Mouse (Mus musculus): ENCODE measurements at regions not wholly inside any gene's neighbourhood (a gene's known extent, or its start where the extent isn't known, plus 50 kb on each side); places are given as distances from the start of the nearest gene placed in this dataset.

DNA sequence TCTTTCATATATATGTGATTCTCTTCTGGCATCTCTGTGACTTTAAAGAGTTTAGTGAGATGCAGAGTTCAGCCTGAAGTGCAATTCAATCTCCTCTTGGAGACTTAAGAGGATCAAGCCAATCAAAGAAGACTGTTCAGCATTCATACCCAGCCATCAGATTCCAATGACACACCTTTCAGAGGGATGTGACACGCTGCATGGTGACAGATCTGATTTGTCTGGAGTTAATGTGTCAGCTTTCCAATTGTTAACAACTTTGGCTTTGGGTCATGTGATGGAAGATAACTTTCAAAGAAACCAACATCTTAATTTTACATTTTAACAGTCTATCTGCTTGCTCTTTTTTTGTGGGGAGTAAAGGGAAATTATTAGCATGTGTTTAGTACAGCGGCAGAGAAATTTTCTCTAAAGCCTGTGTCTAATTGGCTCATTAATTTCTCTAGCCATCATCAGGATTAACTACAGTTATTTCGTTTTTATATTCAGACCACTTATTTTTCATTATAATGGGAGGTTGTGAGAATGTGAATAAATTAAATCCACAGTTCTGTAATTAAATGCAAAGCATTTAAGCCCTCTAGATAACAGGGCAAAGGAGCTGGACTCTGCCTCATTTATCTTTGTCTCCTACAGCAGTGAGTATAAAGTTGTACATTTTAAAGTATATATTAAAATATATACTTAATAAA is 108.2 kb upstream of the Adamts5 start:
- DNase-seq (ENCODE audit: low spot score in 2 of 2) = no peak

DNA sequence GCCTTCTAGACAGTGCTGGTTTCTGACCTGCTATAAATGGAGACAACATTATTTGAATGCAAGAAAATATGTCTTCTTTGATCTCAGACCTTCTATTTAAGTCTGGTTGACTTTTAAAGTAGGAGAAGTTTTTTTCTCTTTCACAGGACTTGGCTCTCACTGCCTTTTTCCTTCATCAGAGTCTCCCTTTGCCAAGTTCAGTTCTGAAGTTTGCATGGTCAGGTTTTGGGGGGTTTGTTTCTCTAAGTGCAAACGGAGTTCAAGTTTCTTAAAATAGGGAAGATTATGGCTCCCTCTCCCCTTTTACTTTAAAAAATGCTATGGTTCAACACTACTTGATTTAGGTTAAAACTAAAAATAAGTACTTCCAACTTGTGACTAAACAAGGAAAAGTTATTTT is 106.2 kb upstream of the Adamts5 start:
- no peak for DNase-seq (ENCODE audit: low spot score in 2 of 2)

- DNase-seq (ENCODE audit: low spot score in 2 of 2) = no peak
These were observed 99.2 kb upstream of the Adamts5 start for GRCm38 (mm10) chr16:86000846-86001245.

- no peak for DNase-seq (ENCODE audit: low spot score in 2 of 2)
These were observed 84.2 kb upstream of the Adamts5 start for GRCm38 (mm10) chr16:85985841-85986240.

- DNase-seq (ENCODE audit: low spot score in 2 of 2) = no peak
These were observed 75.5 kb upstream of the Adamts5 start for GRCm38 (mm10) chr16:85977102-85977501.

GRCm38 (mm10) chr16:85966892-85967444 is 65.3 kb upstream of the Adamts5 start:
- DNase-seq (ENCODE audit: low spot score in 2 of 2) = no peak

DNA sequence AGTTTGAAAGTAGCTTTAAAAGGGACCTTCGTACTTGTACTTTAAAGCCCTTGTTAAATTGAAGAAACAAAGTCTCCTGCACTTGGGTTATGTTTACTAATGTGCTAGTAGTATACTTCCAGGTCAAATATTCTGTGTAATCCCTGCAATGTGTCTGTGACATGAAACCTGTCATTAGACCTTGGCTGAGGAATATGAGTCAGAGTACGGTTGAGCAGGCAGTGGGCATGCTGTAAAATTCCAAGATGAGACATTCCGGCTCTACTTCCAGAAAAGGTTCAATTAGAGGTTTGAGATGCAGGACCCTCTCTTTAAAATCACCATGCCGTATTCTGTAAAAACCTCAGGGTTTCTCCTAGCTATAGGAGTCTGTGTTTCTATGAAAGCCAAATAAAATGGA is 64.6 kb upstream of the Adamts5 start:
- DNase-seq (ENCODE audit: low spot score in 2 of 2) = no peak

DNA sequence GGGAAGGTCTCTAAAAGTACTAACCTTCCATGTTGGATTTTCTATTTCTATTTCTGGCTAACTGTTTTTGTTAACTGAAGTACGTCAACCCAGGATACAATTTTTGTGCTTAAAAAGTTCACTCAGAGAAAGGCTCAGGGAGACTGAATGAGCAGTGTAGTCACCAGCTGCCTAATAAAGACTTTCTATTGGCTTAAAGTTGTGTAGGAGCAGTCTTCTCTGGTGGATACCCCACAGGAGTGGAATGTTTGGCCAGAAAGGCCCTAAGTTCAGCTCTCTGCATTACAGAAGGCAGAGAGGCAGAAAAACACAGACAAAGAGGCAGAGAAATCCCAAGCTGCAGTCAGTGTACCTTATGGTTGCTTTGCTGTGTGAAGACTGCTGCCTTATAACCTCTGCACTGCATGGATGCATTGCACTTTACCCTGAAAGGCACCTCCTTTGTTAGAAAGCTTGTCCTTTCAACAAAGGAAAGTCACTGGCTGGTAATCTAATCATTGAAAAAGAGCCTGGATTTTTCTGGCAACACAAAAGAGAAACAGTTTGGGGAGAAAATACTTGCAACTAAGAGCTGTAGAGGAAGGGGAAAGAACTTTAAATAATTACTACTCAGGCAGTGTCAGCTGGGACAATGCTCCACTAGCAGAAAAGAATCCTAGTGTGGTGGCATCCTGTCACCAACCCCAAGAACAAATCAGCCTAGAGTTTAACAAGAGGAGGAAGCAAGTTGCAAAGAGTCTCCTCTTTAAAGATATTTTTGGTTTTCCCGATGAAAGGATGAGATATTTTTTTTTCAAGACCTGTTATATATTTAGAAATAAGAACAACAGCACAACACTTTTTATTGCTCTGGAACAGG is 63.0 kb upstream of the Adamts5 start:
- no peak for DNase-seq (ENCODE audit: low spot score in 2 of 2)

DNA sequence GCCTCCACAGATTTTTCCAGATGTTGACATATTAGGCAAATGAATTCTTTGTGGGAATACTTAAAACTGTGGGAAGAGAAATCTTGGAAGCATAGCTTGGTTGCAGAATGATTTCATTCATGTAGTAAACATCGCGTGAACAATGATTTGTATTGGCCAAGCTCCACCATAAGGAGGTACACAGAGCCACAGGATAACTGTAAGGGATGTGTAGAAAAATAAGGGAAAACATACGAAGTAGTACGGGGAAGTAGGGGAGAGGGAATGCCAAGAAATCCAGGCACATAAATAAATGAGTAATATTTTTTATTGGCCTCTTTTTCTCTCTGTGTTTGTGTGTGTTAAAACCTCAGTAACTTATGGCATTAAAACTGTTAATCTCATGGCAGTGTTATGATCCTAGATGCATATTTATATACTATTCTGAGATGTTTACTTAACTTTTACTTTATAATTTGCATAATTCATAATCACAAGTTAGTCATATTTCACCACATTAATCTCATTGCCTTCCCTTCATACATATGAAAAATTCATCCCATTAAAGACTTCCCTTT is 54.5 kb upstream of the Adamts5 start:
- no peak for DNase-seq (ENCODE audit: low spot score in 2 of 2)

DNA sequence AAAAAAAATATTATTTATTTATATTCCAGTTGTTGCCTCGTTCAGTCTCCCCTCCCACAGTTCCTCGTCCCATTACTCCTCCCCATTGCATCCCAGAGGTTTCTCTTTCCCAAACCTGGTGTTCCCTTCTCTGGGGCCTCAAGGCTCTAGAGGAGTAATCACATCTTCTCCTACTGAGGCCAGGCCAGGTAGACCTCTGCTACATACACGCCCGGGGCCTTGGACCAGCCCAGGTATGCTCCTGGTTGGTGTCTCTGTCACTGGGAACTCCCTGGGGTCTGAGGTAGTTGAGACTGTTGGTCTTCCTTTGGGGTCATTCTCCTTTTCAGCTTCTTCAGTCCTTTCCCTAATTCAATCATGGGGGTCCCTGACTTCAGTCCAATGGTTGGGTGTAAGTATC is 50.0 kb upstream of the Adamts5 start:
- no peak for DNase-seq (ENCODE audit: low spot score in 2 of 2)
